ENCODE assay signal across 20 mouse cellular contexts in genomic region chr5:3480637-3481395, GRCm38 (mm10).
A peak's percentile ranks its signal among the peaks of the same experiment; 100 is the strongest.
DNase-seq lines count a peak whose midpoint lies in the region; ATAC-seq and TF ChIP-seq lines count a peak whose summit lies in the region.
"Had no signal": no experiment of that assay in that cellular context is flagged by ENCODE, and none has a peak within 500 bp of the region (broad histone marks: within the 10 kb centered on the region; RNA-seq: fewer than 3 reads in every experiment).

No protein-coding gene starts in this region.

- H3K27ac ChIP-seq in midbrain, embryonic 11.5 days (ENCODE audit: low read depth, low read length) = no peak overlapping the region
- no peak overlapping the region for H3K27ac ChIP-seq in midbrain, embryonic 15.5 days
- H3K27ac ChIP-seq: embryonic facial prominence, embryonic 13.5 days; heart, embryonic 13.5 days; hindbrain, embryonic 12.5 days had no signal

- H3K27me3 ChIP-seq in midbrain, embryonic 11.5 days (ENCODE audit: control insufficient read depth, insufficient read depth, low read length) = no peaks in the 10 kb centered on the region
- H3K27me3 ChIP-seq in midbrain, embryonic 15.5 days (replicated peaks) = no peaks in the 10 kb centered on the region
- H3K27me3 ChIP-seq: embryonic facial prominence, embryonic 13.5 days; heart, embryonic 13.5 days; hindbrain, embryonic 12.5 days had no signal

- no peaks in the 10 kb centered on the region for H3K4me1 ChIP-seq in midbrain, embryonic 11.5 days (ENCODE audit: control insufficient read depth, insufficient read depth, low read length)
- no peaks in the 10 kb centered on the region for H3K4me1 ChIP-seq in midbrain, embryonic 15.5 days
- H3K4me1 ChIP-seq: embryonic facial prominence, embryonic 13.5 days; heart, embryonic 13.5 days; hindbrain, embryonic 12.5 days had no signal

- no peak overlapping the region for H3K4me3 ChIP-seq in midbrain, embryonic 11.5 days (ENCODE audit: low read depth, low read length)
- H3K4me3 ChIP-seq in midbrain, embryonic 15.5 days = no peak overlapping the region
- H3K4me3 ChIP-seq: embryonic facial prominence, embryonic 13.5 days; heart, embryonic 13.5 days; hindbrain, embryonic 12.5 days had no signal

- peak; percentile 73 for ATAC-seq in frontal cortex, adult (ENCODE audit: low TSS enrichment)
- ATAC-seq in midbrain, embryonic 11.5 days (ENCODE audit: low FRiP score) = no peak
- ATAC-seq in midbrain, embryonic 15.5 days (replicated peaks) = no peak
- ATAC-seq: hindbrain, embryonic 16.5 days; inflammation-experienced regulatory T-cells, adult 6 months; intestine, postnatal 0 days had no signal

- no peak overlapping the region for H3K9ac ChIP-seq in midbrain, embryonic 11.5 days (ENCODE audit: low read length)
- H3K9ac ChIP-seq in midbrain, embryonic 15.5 days = no peak overlapping the region
- H3K9ac ChIP-seq: embryonic facial prominence, embryonic 13.5 days; heart, embryonic 13.5 days; hindbrain, embryonic 12.5 days had no signal

- no peak overlapping the region for H3K4me2 ChIP-seq in midbrain, embryonic 11.5 days
- H3K4me2 ChIP-seq in midbrain, embryonic 15.5 days = no peak overlapping the region
- H3K4me2 ChIP-seq: embryonic facial prominence, embryonic 13.5 days; heart, embryonic 13.5 days; hindbrain, embryonic 12.5 days had no signal

- WGBS in midbrain, embryonic 11.5 days = 92% methylated on average over 9 of the region's 9 CpGs
- WGBS in midbrain, embryonic 15.5 days = 90% methylated on average over 9 of the region's 9 CpGs

- no peak for TF ChIP-seq POLR2A in brain, embryonic 14.5 days (IDR thresholded peaks at IDR 0.05; ENCODE audit: borderline replicate concordance, extremely low read depth, insufficient read depth, insufficient read length, poor library complexity, severe bottlenecking)

- DNase-seq in frontal cortex, postnatal 14 days (ENCODE audit: low spot score in 2 of 2) = no peak
- peak; percentile 49 for DNase-seq in midbrain, embryonic 11.5 days (ENCODE audit: low spot score, missing footprints)
- peak; percentile 30 for DNase-seq in brain, embryonic 14.5 days (ENCODE audit: low read depth)
- DNase-seq in telencephalon, adult 2 months (ENCODE audit: low read depth, low spot score) = peak; percentile 6
- no peak for DNase-seq in urinary bladder, adult 2 months (ENCODE audit: low spot score)
- DNase-seq: adrenal gland, postnatal 10 days; cerebellum, adult 18-20 months; cerebellum, adult 9-11 months; cerebellum, postnatal 36 days; gastrocnemius, postnatal 10 days; heart, postnatal 36 days; kidney, adult 9 months had no signal

- TF ChIP-seq CTCF in brain, embryonic 14.5 days (IDR thresholded peaks at IDR 0.05; ENCODE audit: borderline replicate concordance, extremely low read depth, insufficient read depth, insufficient read length) = no peak

- H3K36me3 ChIP-seq in midbrain, embryonic 11.5 days (ENCODE audit: control insufficient read depth, insufficient read depth, low read length) = no peaks in the 10 kb centered on the region
- no peaks in the 10 kb centered on the region for H3K36me3 ChIP-seq in midbrain, embryonic 15.5 days (replicated peaks)
- H3K36me3 ChIP-seq: hindbrain, embryonic 12.5 days had no signal

- H3K9me3 ChIP-seq in midbrain, embryonic 11.5 days (ENCODE audit: control insufficient read depth, low read length) = no peaks in the 10 kb centered on the region
- no peaks in the 10 kb centered on the region for H3K9me3 ChIP-seq in midbrain, embryonic 15.5 days
- H3K9me3 ChIP-seq: embryonic facial prominence, embryonic 13.5 days; heart, embryonic 13.5 days; hindbrain, embryonic 12.5 days had no signal

Comparison
In these comparisons a context has a peak if more than half of its experiments do, and no peak if none do; other contexts are left out.
1. DNase-seq: peak in midbrain, embryonic 11.5 days (single experiment), brain, embryonic 14.5 days (single experiment) and telencephalon, adult 2 months (single experiment); none in frontal cortex, postnatal 14 days (0 of 2) and urinary bladder, adult 2 months (single experiment).